Mouse (Mus musculus): Measurements from ENCODE around the gene Reps2.

- TF ChIP-seq CTCF (IDR thresholded peaks at IDR 0.05) (no peak), EP300 (IDR thresholded peaks at IDR 0.05) (no peak)
Observed at GRCm38 (mm10) chrX:162642402-162643090, 903 bp downstream of the Reps2 start.

Data from lung, postnatal 0 days (tissue).